Mouse (Mus musculus) G1E (cell line): ENCODE results near the gene Cdh11.

Experiments
- CTCF ChIP-seq: IDR thresholded peaks from 2 replicates; pipeline ENCODE4 v1.5.1; 2012; ENCODE audit warnings: low read depth, low read length, inconsistent platforms, mixed read lengths
- GATA1 ChIP-seq: IDR thresholded peaks from 2 replicates; pipeline ENCODE4 v1.6.1; 2012; ENCODE audit warnings: borderline replicate concordance, low read length, inconsistent platforms, mixed read lengths
- GATA2 ChIP-seq: IDR thresholded peaks from 2 replicates; pipeline ENCODE4 v1.6.1; 2012; ENCODE audit warnings: low read depth, low read length, inconsistent platforms, borderline replicate concordance
- POLR2AphosphoS5 ChIP-seq: IDR thresholded peaks from 2 replicates; pipeline ENCODE4 v1.6.1; 2012; ENCODE audit warnings: low read depth, low read length, inconsistent platforms; ENCODE audit not compliant: insufficient replicate concordance
- TAL1 ChIP-seq: conservative IDR thresholded peaks from 2 replicates; pipeline ENCODE4 v1.6.1; 2012; ENCODE audit warnings: low read depth, low read length, inconsistent platforms, mixed read lengths

- TF ChIP-seq CTCF (no peak), GATA1 (no peak), TAL1 (no peak), POLR2AphosphoS5 (no peak), GATA2 (no peak)
Observed at GRCm38 (mm10) chr8:102771456-102771855, 14.0 kb downstream of the Cdh11 start.
